Mouse (Mus musculus): Measurements from ENCODE around the gene Il1rn.

DNA sequence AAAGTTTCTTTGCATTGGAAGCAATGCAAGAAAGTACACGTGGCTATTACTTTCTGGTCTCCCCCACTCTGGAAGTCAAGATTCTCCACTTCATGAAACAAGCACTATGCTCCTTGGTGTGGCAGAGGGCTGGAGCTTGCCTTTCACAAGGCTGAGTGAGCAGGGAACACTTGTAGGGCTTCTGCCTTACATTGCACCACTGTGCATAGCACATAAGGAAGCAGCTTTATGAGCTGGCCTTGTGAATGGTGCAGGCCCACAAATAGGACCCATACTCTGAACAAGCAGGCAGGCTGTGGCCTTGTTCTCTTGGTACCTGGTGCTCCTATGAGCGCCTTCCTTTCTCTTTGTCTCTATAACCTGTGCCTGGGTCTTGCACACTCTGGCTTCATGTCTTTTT is 56.6 kb downstream of the Il1rn start:
- TF ChIP-seq CTCF (conservative IDR thresholded peaks at IDR 0.05; ENCODE audit: low read length) (no peak), NANOG (IDR thresholded peaks at IDR 0.05; ENCODE audit: borderline replicate concordance, low read length) (no peak), POU5F1 (IDR thresholded peaks at IDR 0.05; ENCODE audit: borderline replicate concordance, low read length) (no peak)

Data from E14TG2a.4 (cell line).